Mouse (Mus musculus) frontal cortex, postnatal 14 days (tissue): ENCODE data around the gene Aggf1.

ENCODE experiments used
- DNase-seq, 2 experiments: peaks; one replicate each; pipeline ENCODE4 v3.0.0; 2022; ENCODE audit warnings: low spot score in 2 of 2

The Aggf1 gene

DNA sequence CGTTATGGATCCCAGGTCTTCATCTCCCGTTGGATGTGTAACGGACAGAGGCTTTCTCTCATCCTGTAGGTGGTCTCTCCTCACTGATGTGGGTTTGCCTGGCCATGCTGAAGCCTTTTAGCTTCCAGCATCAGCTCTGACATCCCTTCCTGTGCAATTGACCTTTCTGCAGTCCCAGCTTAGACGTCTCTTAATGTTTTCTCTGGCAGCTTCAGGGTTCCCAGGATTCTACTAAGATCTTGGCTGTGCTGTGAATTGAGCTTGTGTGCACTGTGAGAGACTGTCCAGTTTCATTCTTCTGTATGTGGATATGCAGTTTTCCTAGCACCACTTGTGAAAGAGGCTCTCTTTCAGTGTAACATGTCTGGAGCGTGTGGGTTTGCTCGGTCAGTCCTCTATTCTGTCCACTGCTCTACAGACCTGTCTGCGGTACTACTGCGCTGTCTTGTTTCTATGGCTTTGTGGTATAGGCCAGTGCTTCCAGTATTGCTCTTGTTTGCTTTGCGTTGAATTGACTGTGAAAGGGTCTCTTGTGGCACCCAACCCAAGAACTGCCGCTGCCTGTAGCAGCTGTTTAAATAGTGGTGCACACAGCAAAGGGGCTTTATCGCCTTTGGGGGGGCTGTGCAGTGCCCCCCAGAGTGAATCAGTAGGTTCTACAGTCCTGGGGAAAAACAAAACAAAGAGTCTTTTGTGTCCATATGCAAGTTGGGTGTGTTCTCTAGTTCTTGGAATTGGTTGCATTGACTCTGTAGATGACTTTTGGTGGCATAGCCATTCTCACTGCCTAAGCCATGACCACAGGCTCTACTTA lies 42.9 kb downstream of the Aggf1 start:
- no peak for DNase-seq

DNA sequence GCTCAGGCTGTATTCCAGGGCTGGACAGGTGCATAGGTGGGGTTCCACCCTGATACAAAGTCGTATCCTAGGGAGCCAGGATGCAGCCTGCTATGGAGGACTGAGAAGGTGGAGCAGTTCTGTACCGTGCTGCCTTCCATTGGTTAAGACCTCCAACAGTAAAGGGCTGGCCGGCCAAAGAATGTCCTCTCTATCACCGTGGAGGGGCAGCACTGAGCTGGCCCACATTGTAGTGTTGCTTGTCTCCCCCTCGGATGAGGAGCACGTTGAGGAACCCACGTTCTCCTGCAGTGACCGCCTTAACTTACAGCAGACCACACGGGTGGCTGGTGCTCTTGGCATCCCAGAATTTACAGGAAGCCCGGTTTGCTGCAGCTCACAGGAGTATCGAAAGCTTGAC lies 44.6 kb downstream of the Aggf1 start:
- no peak for DNase-seq

DNA sequence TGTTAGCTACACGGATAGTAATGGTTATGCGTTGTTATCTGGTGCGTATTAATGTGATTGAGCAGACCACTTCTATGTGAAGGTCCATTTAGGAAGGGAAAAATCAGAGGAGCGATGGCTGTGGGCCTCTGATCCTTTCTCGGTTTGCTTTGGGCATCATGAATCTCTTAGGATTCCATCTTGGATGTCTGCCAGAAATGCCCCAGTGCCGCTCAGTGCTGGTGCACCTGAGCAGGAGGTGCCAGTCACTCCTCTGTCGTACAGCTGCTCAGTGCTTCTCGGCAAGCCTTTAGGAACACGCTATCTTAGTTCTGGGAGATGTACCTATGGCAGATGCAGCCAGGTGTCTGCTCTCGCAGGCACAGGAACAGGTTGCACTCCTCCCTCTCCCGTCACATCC lies 46.4 kb downstream of the Aggf1 start:
- no peak for DNase-seq

DNA sequence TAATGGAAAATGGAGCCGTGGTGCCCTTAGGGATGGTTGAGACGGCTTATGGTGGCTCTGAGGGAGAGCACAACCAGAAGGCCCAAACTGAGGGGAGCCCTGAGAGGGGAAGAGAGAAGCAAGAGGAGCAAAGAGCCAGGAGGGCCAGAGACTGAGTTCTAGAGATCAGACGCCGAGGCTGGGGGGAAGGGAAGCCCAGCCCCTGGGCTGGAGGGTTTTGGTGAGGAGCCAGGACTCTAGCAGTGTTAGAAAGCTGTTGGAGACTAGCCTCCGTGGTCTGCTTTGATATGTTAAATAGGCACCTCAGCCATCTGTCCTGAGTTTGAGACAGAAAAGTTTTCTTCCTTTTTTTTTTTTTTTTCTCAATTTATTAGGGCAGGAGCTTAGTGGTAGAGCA lies 47.8 kb downstream of the Aggf1 start:
- peak in 1 of 2 experiments; percentile 24 for DNase-seq

DNA sequence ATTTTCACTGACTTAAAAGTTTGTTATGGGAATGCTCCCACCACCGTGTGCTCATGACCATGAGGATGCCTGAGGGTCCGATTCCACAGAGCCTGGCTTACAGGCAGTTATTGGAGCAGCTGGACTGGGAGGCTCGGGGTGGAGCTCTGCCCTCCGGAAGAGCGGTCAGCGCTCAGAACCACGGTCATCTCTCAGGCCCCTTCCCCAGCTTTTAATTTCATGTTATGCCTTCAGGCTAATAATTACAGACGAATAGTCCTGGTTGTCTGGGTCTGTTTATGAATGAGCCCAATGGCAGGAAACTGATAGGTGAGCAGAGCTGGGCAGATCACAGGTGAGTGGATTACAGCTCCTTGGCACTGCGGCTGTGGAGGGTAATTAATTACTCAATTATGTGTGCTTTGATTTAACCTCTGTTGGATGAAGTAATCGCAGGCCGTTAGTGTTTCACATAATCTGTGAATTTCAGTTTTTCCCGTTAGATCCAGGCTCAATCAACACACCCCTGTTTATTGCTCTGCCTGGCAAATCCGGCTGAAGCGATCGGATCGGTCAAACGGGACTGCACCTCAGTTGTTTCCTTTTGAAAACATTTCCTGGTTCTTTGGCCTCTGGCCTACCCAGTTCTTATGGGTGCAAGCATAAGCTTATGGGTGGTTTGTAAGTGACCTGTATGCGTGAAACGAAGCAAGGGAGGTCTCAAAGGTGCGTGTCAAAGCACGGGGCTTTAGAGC lies 48.4 kb downstream of the Aggf1 start:
- DNase-seq, result no peak

DNA sequence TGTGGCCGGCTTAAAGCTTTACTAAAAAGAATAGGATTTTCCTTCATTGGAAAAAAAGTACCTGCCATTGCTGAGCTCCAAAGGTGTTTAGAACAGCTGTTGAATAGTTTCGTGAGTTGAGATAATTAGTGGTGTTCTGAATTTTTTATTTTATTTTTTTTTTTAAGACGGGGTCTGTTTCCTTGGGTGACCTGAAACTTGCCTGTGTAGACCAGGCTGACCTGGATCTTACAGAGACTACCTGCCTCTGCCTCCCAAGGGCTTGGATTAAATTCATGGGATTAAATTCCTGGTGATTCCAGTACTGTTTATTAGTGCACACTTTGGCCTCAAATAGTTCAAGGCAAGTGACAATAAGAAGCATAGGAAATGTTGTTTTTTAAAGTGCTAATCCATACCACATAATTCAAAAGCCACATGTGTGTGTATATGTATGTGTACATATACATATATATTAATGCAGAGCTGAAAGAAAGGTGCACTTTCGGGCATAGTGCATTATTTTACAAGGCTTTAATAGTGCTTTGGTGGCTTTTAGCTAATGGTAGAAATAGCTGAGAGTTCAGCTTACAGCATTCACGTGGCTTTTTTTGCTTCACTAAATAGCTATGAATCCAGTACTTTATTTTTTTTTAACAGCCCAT lies 49.1 kb downstream of the Aggf1 start:
- no peak for DNase-seq

DNA sequence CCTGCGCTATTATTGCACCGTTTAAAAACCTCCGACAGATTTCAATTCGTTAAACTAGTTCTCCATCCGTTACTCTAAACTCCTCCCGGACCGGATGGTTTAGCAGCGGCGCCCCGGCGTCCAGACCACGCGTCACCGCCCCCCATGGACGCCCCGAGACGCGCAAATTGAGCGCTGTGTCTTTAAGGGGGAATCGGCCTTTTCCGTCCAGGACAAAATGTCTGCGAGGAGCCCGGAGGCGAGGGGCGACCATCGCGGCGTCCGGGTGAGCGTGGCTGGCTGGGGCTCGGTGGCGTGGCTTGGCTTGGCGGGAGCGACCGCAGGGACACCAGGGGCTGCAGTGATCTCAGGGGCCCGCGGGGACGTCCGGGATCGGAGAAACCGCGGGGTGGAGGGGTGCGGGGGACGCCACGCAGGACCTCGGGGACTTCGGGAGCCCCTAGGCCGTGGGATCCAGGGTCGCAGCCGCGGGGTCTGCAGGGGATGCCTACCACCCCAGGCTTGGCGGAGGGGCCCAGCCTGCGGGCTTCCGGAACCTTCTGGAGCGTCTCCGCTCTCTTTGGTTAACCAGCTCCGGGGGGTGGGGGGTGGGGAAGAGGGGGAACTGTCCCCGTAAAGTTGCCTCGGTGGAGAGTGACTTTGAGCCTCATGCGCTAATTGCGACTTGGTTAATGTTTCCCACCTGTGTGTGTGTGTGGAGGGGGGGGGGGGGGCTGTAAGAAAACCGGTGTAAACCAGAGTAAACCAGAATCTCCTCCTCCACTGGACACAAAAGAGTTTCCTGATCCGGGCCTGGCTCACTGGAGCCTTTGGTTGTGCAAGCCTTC lies 49.9 kb downstream of the Aggf1 start:
- DNase-seq, result peak; percentile 60 to 69

DNA sequence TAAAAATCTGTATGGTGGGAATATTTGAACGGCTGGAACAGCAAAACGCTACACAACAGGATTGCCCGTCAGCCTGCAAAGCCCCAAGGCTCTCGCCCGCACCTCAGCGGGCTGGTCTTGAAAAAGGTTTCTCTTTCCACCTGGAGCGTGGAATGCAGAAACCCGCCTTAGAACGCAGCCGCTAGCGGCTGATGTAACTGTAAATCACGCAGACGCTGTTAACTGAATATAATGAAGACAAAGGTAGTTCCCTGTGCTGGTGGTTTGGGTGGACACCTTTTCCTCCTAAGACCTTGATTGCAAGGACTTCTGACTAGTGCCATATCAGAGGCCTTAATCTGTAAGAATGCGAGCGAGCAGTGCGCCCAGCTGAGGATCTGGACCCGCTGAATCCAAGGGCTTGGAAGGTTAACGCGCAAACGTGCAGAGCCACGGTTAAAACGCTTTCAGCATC lies 50.5 kb downstream of the Aggf1 start:
- DNase-seq, result peak in 1 of 2 experiments; percentile 28

DNA sequence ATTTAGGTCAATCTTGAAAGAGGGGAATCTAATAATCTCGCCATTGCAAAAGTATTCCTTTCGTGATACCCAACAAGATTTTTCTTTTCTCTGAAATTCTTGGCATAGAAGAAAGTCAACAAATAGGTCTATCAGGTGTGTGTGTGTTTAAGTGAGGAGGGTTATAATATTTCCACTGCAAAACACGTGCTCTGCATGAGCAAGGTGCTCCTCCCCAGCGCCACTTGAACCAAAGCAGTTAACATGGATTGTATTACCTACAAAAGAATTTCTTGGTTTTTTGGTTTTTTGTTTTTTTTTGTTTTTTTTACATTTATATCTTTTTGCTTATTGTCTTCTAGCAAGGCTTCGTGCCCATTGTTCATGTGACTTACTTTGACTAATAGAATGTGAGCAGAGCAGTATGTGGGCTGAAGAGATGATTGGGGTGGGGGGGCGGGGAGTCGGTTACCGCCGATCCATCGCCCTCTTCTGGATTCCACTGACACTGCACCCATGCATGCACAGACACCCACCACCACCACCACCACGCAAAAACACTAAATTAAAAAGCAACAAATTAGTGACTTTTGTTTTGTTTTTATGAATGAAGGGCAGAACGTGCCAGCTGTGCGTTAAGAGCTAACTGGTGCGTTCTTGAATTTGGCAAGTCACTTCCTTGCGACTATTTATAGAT lies 51.1 kb downstream of the Aggf1 start:
- peak in 1 of 2 experiments; percentile 51 for DNase-seq

DNA sequence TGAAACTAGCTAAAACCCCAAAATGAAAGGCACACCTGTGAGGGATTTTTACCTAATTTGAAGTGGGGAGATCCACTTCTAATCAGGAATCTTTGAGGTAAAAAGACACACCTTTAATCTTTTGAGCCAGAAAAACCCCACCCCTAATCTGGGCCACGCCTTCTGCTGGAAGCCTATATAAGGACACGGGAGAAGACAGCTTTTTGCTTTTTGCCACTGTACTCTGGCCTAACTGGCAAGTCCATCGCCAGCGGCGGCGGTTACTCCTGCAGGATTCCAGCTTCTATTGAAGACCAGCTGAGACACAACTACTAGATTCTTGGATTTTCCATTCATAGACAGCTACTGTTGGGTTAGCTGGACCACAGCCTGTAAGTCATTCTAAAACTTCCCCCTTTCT lies 51.8 kb downstream of the Aggf1 start, which contains the start of gene Zbed3:
TSS of gene Zbed3 (plus strand) at position 213 of the 400 bp plus-strand sequence.
- no peak for DNase-seq

DNA sequence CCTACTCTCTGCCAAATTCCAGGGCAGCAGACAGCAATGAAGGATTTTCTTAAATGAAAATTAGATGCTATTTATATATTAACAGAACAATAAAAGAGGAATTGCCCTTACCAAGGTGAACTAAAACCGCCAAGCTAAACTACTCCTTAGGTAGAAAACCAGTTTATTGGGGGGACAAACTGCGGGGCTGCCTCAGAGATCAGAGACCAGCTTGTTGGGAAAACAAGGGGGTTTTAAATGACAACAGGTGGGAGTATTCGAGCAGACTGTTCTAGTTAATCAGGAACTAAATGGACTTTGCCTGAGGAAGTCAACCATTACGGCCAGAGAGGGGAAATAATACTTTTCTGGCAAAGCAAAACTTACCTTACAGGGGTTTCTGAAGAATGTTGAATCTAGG lies 54.7 kb downstream of the Aggf1 start:
- DNase-seq, result no peak

DNA sequence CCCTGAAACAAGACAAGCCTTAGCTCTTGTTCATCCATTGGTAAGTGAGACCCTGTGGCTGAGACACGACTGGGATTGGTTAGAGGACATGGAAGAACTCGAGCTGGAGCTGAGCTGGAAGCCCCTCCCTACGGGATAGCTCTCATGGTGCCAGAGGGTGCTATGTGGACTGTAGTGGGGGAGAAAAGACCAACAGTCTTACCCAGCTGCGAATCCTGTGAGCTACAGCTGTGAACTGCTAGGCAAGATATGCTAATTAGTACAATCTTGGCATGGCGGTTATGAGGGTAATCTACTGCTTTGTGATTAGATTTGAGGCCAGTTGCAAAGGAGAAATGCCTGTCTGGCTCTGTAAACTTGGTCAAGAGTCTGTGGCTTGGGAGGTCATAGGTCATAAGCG lies 56.0 kb downstream of the Aggf1 start:
- DNase-seq, result no peak

DNA sequence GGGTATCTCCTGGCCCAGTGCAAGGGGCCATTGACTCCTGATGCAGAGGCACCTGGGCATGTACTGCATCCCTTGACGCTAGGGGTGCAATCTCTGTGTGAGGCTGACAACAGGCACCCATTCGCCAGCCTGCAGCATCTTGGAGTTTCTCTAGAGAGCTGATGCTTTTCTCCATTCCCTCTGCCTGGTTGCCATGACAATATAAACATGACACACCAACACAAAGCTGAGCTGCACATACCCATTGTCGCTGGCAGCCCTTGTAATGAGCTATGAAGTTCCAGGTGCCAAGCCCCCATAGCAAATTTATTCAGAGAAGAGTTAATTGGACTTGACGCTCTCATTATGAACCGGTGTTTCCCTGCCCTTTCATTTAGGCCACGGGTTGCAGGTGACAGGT lies 63.1 kb downstream of the Aggf1 start:
- DNase-seq, result no peak

DNA sequence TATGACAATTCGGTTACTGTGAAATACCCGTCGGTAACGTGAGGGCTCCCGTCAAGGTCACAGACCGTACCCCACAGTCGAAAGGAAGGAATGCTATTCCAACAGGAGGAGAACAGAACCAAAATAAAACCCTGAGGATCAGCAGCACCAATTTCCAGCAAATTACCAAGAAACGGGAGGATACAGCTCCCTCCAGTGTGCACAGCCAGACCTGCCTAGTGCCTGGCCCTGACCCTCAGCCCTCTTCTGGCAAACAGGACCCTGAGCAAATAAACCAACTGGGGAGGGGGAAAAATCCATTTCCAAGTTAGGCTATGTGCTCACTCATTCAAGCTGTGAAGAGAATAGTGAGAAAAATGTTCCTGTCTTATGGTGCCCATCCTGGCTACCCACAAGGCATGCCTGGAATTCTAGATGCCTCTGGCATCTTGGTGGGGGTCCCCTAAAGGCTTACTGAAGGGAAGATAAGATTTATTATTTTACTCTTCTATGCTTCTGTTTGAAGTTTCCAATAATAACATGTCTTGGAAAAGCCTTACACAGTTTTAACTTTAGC lies 68.0 kb downstream of the Aggf1 start:
- DNase-seq, result no peak

DNA sequence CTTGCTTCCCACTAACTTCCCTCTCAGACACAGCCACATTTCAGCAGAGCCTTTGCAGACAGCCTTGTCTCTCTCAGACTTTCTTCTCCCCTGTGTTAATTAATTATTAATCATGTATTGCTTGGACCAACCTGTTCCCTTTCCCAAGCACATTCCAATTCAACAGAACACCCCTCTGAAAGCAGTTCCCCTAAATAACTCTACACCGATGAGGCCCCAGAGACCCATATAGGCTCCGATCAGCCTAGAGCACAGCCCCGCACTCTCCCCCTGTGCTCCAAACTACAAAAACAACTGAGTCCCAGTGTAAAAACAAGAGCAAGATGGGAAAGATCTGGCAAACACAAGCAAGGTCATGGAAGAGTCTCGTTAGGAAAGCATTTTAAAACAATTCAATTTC lies 68.6 kb downstream of the Aggf1 start:
- DNase-seq, result no peak
